Mouse (Mus musculus) myocyte (in vitro differentiated cells): ENCODE results near the gene Gtf2h2. TPM values are rescaled to one million over a fixed set of nuclear protein-coding genes. Genes with fewer than 3 reads are reported as not detected.
A peak's percentile ranks its signal among the peaks of the same experiment; 100 is the strongest.
"Not testable (repeated sequence)": the region's sequence is repeated elsewhere in the genome, so short reads cannot be mapped to it uniquely, and the experiment has no call there.

Experiments used
- H3K27me3 ChIP-seq: one replicate; pipeline ENCODE4 v1.6.1; 2011; ENCODE audit not compliant: control insufficient read depth, insufficient read depth, insufficient read length
- H3K36me3 ChIP-seq: one replicate; pipeline ENCODE4 v1.6.1; 2011; ENCODE audit not compliant: control insufficient read depth, insufficient read depth
- H3K4me2 ChIP-seq: one replicate; pipeline ENCODE4 v1.6.1; 2011; ENCODE audit warnings: low read depth, control low read depth
- H3K4me3 ChIP-seq: one replicate; pipeline ENCODE4 v1.5.1; 2011; ENCODE audit warnings: mild to moderate bottlenecking, control low read depth, moderate library complexity
- H3K79me2 ChIP-seq: one replicate; pipeline ENCODE4 v1.6.1; 2011; ENCODE audit not compliant: control insufficient read depth, insufficient read depth
- H3ac ChIP-seq: one replicate; pipeline ENCODE4 v1.6.1; 2011; ENCODE audit not compliant: control insufficient read depth, insufficient read length
- CEBPB ChIP-seq: IDR thresholded peaks from 2 replicates; pipeline ENCODE4 v1.6.1; 2011; ENCODE audit warnings: mild to moderate bottlenecking, moderate library complexity; ENCODE audit not compliant: poor library complexity, insufficient read depth, severe bottlenecking
- E2F4 ChIP-seq: IDR thresholded peaks from one replicate; pipeline ENCODE4 v1.6.1; 2011; ENCODE audit warnings: mild to moderate bottlenecking, control low read depth, moderate library complexity; ENCODE audit not compliant: insufficient read depth
- MAX ChIP-seq: IDR thresholded peaks from one replicate; pipeline ENCODE4 v1.6.1; 2011; ENCODE audit warnings: low read depth, mild to moderate bottlenecking, control low read depth
- MYOD1 ChIP-seq, 3 experiments: IDR thresholded peaks; one replicate each; pipeline ENCODE4 v1.6.1; 2011; ENCODE audit warnings: control low read depth in 2 of 3, low read depth in 2 of 3, mild to moderate bottlenecking in 2 of 3, moderate library complexity in 1 of 3; ENCODE audit not compliant: insufficient read length in 2 of 3, control insufficient read depth in 1 of 3
- MYOG ChIP-seq, 3 experiments: IDR thresholded peaks; one replicate each; pipeline ENCODE4 v1.6.1; 2011; ENCODE audit warnings: control low read depth in 2 of 3, low read depth in 2 of 3, mild to moderate bottlenecking in 2 of 3; ENCODE audit not compliant: insufficient read length in 2 of 3, control insufficient read depth in 1 of 3, insufficient read depth in 1 of 3
- POLR2A ChIP-seq: IDR thresholded peaks from one replicate; pipeline ENCODE4 v1.6.1; 2011; ENCODE audit warnings: low read depth, mild to moderate bottlenecking, control low read depth, moderate library complexity; ENCODE audit not compliant: insufficient read length
- POLR2AphosphoS2 ChIP-seq: IDR thresholded peaks from one replicate; pipeline ENCODE4 v1.6.1; 2011; ENCODE audit warnings: low read depth, control low read depth; ENCODE audit not compliant: insufficient read length
- REST ChIP-seq: IDR thresholded peaks from one replicate; pipeline ENCODE4 v1.6.1; 2011; ENCODE audit warnings: mild to moderate bottlenecking, control low read depth, moderate library complexity; ENCODE audit not compliant: insufficient read depth, insufficient read length
- SRF ChIP-seq: IDR thresholded peaks from one replicate; pipeline ENCODE4 v1.6.1; 2011; ENCODE audit warnings: low read depth; ENCODE audit not compliant: control insufficient read depth, insufficient read length
- TCF12 ChIP-seq: IDR thresholded peaks from one replicate; pipeline ENCODE4 v1.6.1; 2011; ENCODE audit warnings: mild to moderate bottlenecking, control low read depth; ENCODE audit not compliant: poor library complexity, insufficient read depth, severe bottlenecking
- TCF3 ChIP-seq: IDR thresholded peaks from one replicate; pipeline ENCODE4 v1.6.1; 2011; ENCODE audit warnings: low read depth, control low read depth; ENCODE audit not compliant: insufficient read length
- USF1 ChIP-seq: IDR thresholded peaks from one replicate; pipeline ENCODE4 v1.6.1; 2011; ENCODE audit warnings: low read depth, mild to moderate bottlenecking, control low read depth, moderate library complexity
- polyA plus RNA-seq: library from polyadenylated mRNA; unstranded; fragments of >200 nt; fragmentation: generic; extraction: Trizol; gene quantifications from one replicate; pipeline ENCODE4 v1.2.1, GENCODE M21; 2012; ENCODE audit warnings: missing spikeins

Gene Gtf2h2
- polyA plus RNA-seq, 1 experiment, result 13.1 TPM

DNA sequence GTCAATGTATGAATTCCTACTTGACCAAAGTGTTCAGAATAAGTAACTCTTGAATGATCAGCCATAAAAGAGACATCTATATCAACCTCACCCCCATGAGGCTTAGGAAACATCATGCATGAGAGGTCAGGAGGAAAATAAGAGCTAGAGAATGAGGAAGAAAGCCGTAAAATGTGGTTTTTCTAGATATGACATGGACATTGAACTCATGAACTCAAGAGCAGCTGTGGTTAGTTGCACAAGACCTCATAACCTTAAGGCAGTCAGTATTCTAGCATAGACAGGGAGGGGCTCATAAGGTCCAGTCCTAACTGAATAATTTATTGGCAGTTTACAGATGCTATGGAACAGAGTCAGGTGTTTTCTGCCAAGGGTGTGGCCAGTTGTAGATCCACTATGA, 42.9 kb downstream of the Gtf2h2 start:
- no peaks in the 10 kb centered on the region for H3K79me2 ChIP-seq
- no peak overlapping the region for H3ac ChIP-seq
- H3K36me3 ChIP-seq, result no peaks in the 10 kb centered on the region
- no peaks in the 10 kb centered on the region for H3K27me3 ChIP-seq
- TF ChIP-seq TCF3 (no peak), CEBPB (peak; percentile 76)
- no peak overlapping the region for H3K4me3 ChIP-seq
- no peak overlapping the region for H3K4me2 ChIP-seq

DNA sequence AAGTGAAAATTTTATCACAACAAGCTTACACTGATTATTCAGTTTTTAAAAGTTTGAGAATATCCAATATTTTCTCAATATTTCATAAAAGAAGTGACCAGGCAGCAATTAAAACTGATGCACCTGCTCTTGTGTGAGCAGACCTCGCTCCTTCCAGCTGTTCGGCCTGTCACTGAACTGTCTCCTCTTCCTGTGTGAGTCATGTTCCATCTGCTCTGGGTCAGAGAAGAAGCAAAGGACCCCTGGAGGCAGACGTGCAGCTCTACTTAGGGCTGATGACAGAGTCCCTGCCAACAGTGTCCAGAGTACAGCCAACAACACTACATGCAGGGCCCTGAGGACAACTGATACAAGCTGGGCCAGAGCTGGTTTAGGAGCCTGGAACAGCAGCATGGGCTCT, 52.3 kb downstream of the Gtf2h2 start:
- Histone ChIP-seq H3K36me3 (no peaks in the 10 kb centered on the region), H3K27me3 (no peaks in the 10 kb centered on the region), H3K79me2 (no peaks in the 10 kb centered on the region), H3K4me3 (no peak overlapping the region), H3K4me2 (peak overlapping the region; percentile 35), H3ac (no peak overlapping the region)
- TF ChIP-seq CEBPB, result no peak
- peak; percentile 96 for TF ChIP-seq TCF12
- TF ChIP-seq POLR2A, result no peak
- peak; percentile 42 to 87 (median 51) for TF ChIP-seq MYOG (IDR thresholded peaks at IDR 0.05; ENCODE audit: control insufficient read depth in 1 of 3, insufficient read depth in 1 of 3, insufficient read length in 2 of 3, low read depth in 2 of 3)
- peak; percentile 96 to 100 (median 99) for TF ChIP-seq MYOD1 (IDR thresholded peaks at IDR 0.05; ENCODE audit: control insufficient read depth in 1 of 3, insufficient read length in 2 of 3, low read depth in 2 of 3)
- no peak for TF ChIP-seq REST
- peak; percentile 84 for TF ChIP-seq TCF3
- no peak for TF ChIP-seq MAX

- H3ac ChIP-seq, result no peak overlapping the region
- peak overlapping the region; percentile 35 for H3K4me2 ChIP-seq
- H3K36me3 ChIP-seq, result no peaks in the 10 kb centered on the region
- no peak overlapping the region for H3K4me3 ChIP-seq
- TF ChIP-seq MAX, result peak; percentile 34
- no peak for TF ChIP-seq SRF
- H3K27me3 ChIP-seq, result no peaks in the 10 kb centered on the region
- H3K79me2 ChIP-seq, result no peaks in the 10 kb centered on the region
Observed at GRCm38 (mm10) chr13:100438701-100439100, 53.7 kb downstream of the Gtf2h2 start.

DNA sequence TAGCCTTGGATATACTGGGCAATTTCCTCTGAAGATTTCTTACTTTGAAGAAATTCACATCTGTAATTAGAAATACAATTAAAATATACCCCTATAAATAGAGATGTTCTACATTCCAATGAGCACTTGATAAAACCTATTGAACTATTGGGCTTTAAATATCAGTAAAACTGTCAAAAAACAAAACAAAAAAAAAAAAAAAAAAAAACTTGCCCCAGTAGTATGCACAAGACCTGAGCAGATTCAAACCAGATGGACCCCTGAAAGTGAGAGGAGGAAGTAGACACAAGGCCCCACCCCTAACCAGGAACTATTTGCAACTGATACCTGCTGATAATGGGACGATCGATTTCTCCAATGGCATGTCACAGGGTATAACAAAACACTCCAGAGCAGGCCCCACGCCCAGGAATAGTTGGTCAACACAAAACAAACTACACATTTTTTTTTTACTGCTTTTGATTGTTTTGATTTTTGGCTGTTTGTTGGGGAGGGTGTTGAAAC, 55.0 kb downstream of the Gtf2h2 start:
- Histone ChIP-seq H3K36me3 (no peaks in the 10 kb centered on the region), H3ac (no peak overlapping the region), H3K79me2 (no peaks in the 10 kb centered on the region), H3K4me3 (no peak overlapping the region), H3K27me3 (no peaks in the 10 kb centered on the region), H3K4me2 (no peak overlapping the region)
- TF ChIP-seq TCF12, result no peak
- no peak for TF ChIP-seq POLR2A
- TF ChIP-seq POLR2AphosphoS2, result no peak
- no peak for TF ChIP-seq SRF
- TF ChIP-seq USF1, result no peak
- TF ChIP-seq MAX, result no peak
- TF ChIP-seq E2F4, result no peak
- TF ChIP-seq CEBPB, result no peak
- no peak for TF ChIP-seq TCF3
- TF ChIP-seq REST, result no peak
- no peak for TF ChIP-seq MYOD1 (IDR thresholded peaks at IDR 0.05; ENCODE audit: control insufficient read depth in 1 of 3, insufficient read length in 2 of 3, low read depth in 2 of 3)

GRCm38 (mm10) chr13:100436556-100437163, 55.7 kb downstream of the Gtf2h2 start:
- H3ac ChIP-seq, H3K4me3 ChIP-seq, H3K79me2 ChIP-seq, H3K27me3 ChIP-seq, H3K4me2 ChIP-seq, H3K36me3 ChIP-seq: not testable (repeated sequence)

- H3K36me3 ChIP-seq, H3K79me2 ChIP-seq: not testable (repeated sequence)
Observed at GRCm38 (mm10) chr13:100419958-100420357, 72.4 kb downstream of the Gtf2h2 start.

More at GRCm38 (mm10) chr13:100419958-100420357, 72.4 kb downstream of the Gtf2h2 start:
- not testable (repeated sequence) for H3K4me3 ChIP-seq, H3ac ChIP-seq, H3K4me2 ChIP-seq, H3K27me3 ChIP-seq
